Mouse (Mus musculus) kidney, embryonic 16.5 days (tissue): ENCODE measurements at regions not wholly inside any gene's neighbourhood (a gene's known extent, or its start where the extent isn't known, plus 50 kb on each side); places are given as distances from the start of the nearest gene placed in this dataset.

Experiments used
- ATAC-seq: fragments of 200-750 bp; cut with Nextera tagmentation; 2 replicates; pipeline ENCODE4 v1.8.0; 2017; ENCODE audit warnings: moderate TSS enrichment; ENCODE audit not compliant: low FRiP score, low TSS enrichment
- H3K27ac ChIP-seq: fragments of 300-500 bp; sonication (generic); 2 replicates; pipeline ENCODE4 v1.5.1; 2014; ENCODE audit warnings: low read length
- H3K27me3 ChIP-seq: fragments of 300-500 bp; sonication (generic); 2 replicates; pipeline ENCODE4 v1.6.1; 2014; ENCODE audit warnings: low read length, control low read depth, mixed read lengths; ENCODE audit not compliant: insufficient read depth
- H3K36me3 ChIP-seq: fragments of 300-500 bp; sonication (generic); 2 replicates; pipeline ENCODE4 v1.6.1; 2014; ENCODE audit warnings: low read length, control low read depth, mixed read lengths; ENCODE audit not compliant: insufficient read depth
- H3K4me1 ChIP-seq: fragments of 300-500 bp; sonication (generic); 2 replicates; pipeline ENCODE4 v1.6.1; 2014; ENCODE audit warnings: low read length, control low read depth, mixed read lengths; ENCODE audit not compliant: insufficient read depth
- H3K4me2 ChIP-seq: fragments of 300-500 bp; sonication (generic); replicated peaks from 2 replicates; pipeline ENCODE4 v1.6.1; 2014; ENCODE audit warnings: low read depth, low read length
- H3K4me3 ChIP-seq: fragments of 300-500 bp; sonication (generic); 2 replicates; pipeline ENCODE4 v1.5.1; 2014; ENCODE audit warnings: mild to moderate bottlenecking, low read length
- H3K9ac ChIP-seq: fragments of 300-500 bp; sonication (generic); replicated peaks from 2 replicates; pipeline ENCODE4 v1.6.1; 2014; ENCODE audit warnings: low read length
- H3K9me3 ChIP-seq: fragments of 300-500 bp; sonication (generic); 2 replicates; pipeline ENCODE4 v1.6.1; 2016; ENCODE audit warnings: low read length, control low read depth
- WGBS: fragments of 180-500 bp; shearing (Covaris S2); extraction: QIAGEN DNeasy Blood & Tissue Kit; methylation state at CpG from one replicate; pipeline ENCODE4 v1.1.7; 2014; 5-methylcytosine and 5-hydroxymethylcytosine counted together

- no peak for ATAC-seq
- H3K9me3 ChIP-seq: no peaks in the 10 kb centered on the region
- H3K9ac ChIP-seq: no peak overlapping the region
- no peak overlapping the region for H3K27ac ChIP-seq
- H3K36me3 ChIP-seq: no peaks in the 10 kb centered on the region
- H3K4me1 ChIP-seq: no peaks in the 10 kb centered on the region
- WGBS: 64% methylated on average over 2 of the region's 2 CpGs
- H3K4me2 ChIP-seq: no peak overlapping the region
- no peaks in the 10 kb centered on the region for H3K27me3 ChIP-seq
- H3K4me3 ChIP-seq: no peak overlapping the region
These were observed 495.9 kb upstream of the Adamts5 start for GRCm38 (mm10) chr16:86397521-86397920.

- H3K27me3 ChIP-seq: no peaks in the 10 kb centered on the region
- H3K9ac ChIP-seq: no peak overlapping the region
- H3K27ac ChIP-seq: no peak overlapping the region
- no peak overlapping the region for H3K4me2 ChIP-seq
- no peak for ATAC-seq
- no peaks in the 10 kb centered on the region for H3K4me1 ChIP-seq
- H3K9me3 ChIP-seq: no peaks in the 10 kb centered on the region
- H3K4me3 ChIP-seq: no peak overlapping the region
- WGBS: 73% methylated on average over 3 of the region's 3 CpGs
- no peaks in the 10 kb centered on the region for H3K36me3 ChIP-seq
These were observed 487.6 kb upstream of the Adamts5 start for GRCm38 (mm10) chr16:86389063-86389723.

GRCm38 (mm10) chr16:86388128-86388527, 486.5 kb upstream of the Adamts5 start:
- Histone ChIP-seq H3K4me2 (no peak overlapping the region), H3K4me1 (no peaks in the 10 kb centered on the region), H3K36me3 (no peaks in the 10 kb centered on the region), H3K9ac (no peak overlapping the region), H3K27ac (no peak overlapping the region), H3K27me3 (no peaks in the 10 kb centered on the region), H3K9me3 (no peaks in the 10 kb centered on the region), H3K4me3 (no peak overlapping the region)
- no peak for ATAC-seq
- WGBS: 78% methylated on average over 1 of the region's 1 CpGs

GRCm38 (mm10) chr16:86377991-86378390, 476.4 kb upstream of the Adamts5 start:
- Histone ChIP-seq H3K4me3 (no peak overlapping the region), H3K27ac (no peak overlapping the region), H3K4me1 (no peaks in the 10 kb centered on the region), H3K4me2 (no peak overlapping the region), H3K9me3 (no peaks in the 10 kb centered on the region), H3K27me3 (no peaks in the 10 kb centered on the region), H3K36me3 (no peaks in the 10 kb centered on the region), H3K9ac (no peak overlapping the region)
- no peak for ATAC-seq
- 52% methylated on average over 3 of the region's 3 CpGs for WGBS

- H3K4me1 ChIP-seq: 0 out of 2 replicates have a peak, but pooled peaks cover 3% of the 10 kb centered on the region
- H3K9me3 ChIP-seq: no peaks in the 10 kb centered on the region
- 85% methylated on average over 4 of the region's 4 CpGs for WGBS
- no peak overlapping the region for H3K4me2 ChIP-seq
- no peaks in the 10 kb centered on the region for H3K27me3 ChIP-seq
- no peak overlapping the region for H3K27ac ChIP-seq
- no peak for ATAC-seq
- no peak overlapping the region for H3K9ac ChIP-seq
- no peak overlapping the region for H3K4me3 ChIP-seq
- H3K36me3 ChIP-seq: no peaks in the 10 kb centered on the region
These were observed 470.0 kb upstream of the Adamts5 start for GRCm38 (mm10) chr16:86371652-86372051.

GRCm38 (mm10) chr16:86368449-86368848, 466.8 kb upstream of the Adamts5 start:
- Histone ChIP-seq H3K4me1 (0 out of 2 replicates have a peak, but pooled peaks cover 3% of the 10 kb centered on the region), H3K4me3 (no peak overlapping the region), H3K36me3 (no peaks in the 10 kb centered on the region), H3K9me3 (no peaks in the 10 kb centered on the region), H3K27ac (no peak overlapping the region), H3K9ac (no peak overlapping the region), H3K27me3 (no peaks in the 10 kb centered on the region), H3K4me2 (no peak overlapping the region)
- WGBS: 18% methylated on average over 5 of the region's 5 CpGs
- no peak; the same call in 1 of the 2 replicates for ATAC-seq

- no peak for ATAC-seq
- 89% methylated on average over 1 of the region's 1 CpGs for WGBS
- no peak overlapping the region for H3K4me2 ChIP-seq
These were observed 464.6 kb upstream of the Adamts5 start for GRCm38 (mm10) chr16:86366197-86366596.

GRCm38 (mm10) chr16:86361099-86361498, 459.5 kb upstream of the Adamts5 start:
- Histone ChIP-seq H3K4me3 (no peak overlapping the region), H3K4me1 (no peaks in the 10 kb centered on the region), H3K27ac (no peak overlapping the region), H3K27me3 (no peaks in the 10 kb centered on the region), H3K9me3 (no peaks in the 10 kb centered on the region), H3K9ac (no peak overlapping the region), H3K36me3 (no peaks in the 10 kb centered on the region), H3K4me2 (no peak overlapping the region)
- no peak for ATAC-seq
- WGBS: 78% methylated on average over 5 of the region's 5 CpGs

More at GRCm38 (mm10) chr16:86366197-86366596, 464.6 kb upstream of the Adamts5 start:
- Histone ChIP-seq H3K36me3 (no peaks in the 10 kb centered on the region), H3K27me3 (no peaks in the 10 kb centered on the region), H3K27ac (no peak overlapping the region), H3K4me1 (0 out of 2 replicates have a peak, but pooled peaks cover 3% of the 10 kb centered on the region), H3K9ac (no peak overlapping the region), H3K9me3 (no peaks in the 10 kb centered on the region), H3K4me3 (no peak overlapping the region)

- no peaks in the 10 kb centered on the region for H3K27me3 ChIP-seq
- 79% methylated on average over 2 of the region's 2 CpGs for WGBS
- no peaks in the 10 kb centered on the region for H3K9me3 ChIP-seq
- H3K4me3 ChIP-seq: no peak overlapping the region
- H3K36me3 ChIP-seq: no peaks in the 10 kb centered on the region
- no peak overlapping the region for H3K9ac ChIP-seq
- ATAC-seq: no peak
- no peaks in the 10 kb centered on the region for H3K4me1 ChIP-seq
- H3K27ac ChIP-seq: no peak overlapping the region
- no peak overlapping the region for H3K4me2 ChIP-seq
These were observed 453.4 kb upstream of the Adamts5 start for GRCm38 (mm10) chr16:86355036-86355435.

GRCm38 (mm10) chr16:86347753-86348152, 446.1 kb upstream of the Adamts5 start:
- Histone ChIP-seq H3K4me3 (no peak overlapping the region), H3K36me3 (no peaks in the 10 kb centered on the region), H3K4me2 (no peak overlapping the region), H3K4me1 (no peaks in the 10 kb centered on the region), H3K27me3 (no peaks in the 10 kb centered on the region), H3K9me3 (no peaks in the 10 kb centered on the region), H3K27ac (no peak overlapping the region), H3K9ac (no peak overlapping the region)
- 80% methylated on average over 5 of the region's 5 CpGs for WGBS
- ATAC-seq: no peak
